In the genomic region with DNA sequence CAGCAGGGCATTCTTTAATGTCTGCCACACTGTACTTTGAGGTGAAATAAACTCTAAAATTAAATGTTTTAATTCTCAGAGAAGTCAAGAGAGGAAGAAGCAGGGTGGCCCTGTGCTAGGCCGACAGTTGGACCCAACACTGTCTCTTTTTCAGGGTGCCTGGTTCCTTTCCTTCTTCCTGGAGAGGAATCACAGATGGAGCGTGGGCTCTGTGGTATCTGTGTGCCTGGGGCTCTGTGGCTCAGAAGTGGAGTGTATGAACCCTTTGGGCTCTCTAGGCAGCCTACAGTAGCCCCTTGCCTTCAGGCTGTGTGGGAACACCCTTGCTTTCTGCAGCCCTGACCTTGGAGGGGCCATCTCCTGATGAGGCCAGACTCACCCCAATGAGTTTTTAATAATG, we compare ENCODE assay signal across 28 mouse cellular contexts. TPM values are rescaled to one million over a fixed set of nuclear protein-coding genes. Genes with fewer than 3 reads are reported as not detected.
DNase-seq lines count a peak whose midpoint lies in the region; ATAC-seq and TF ChIP-seq lines count a peak whose summit lies in the region.
"Had no signal": no experiment of that assay in that cellular context is flagged by ENCODE, and none has a peak within 500 bp of the region (broad histone marks: within the 10 kb centered on the region; RNA-seq: fewer than 3 reads in every experiment).

No protein-coding gene starts in this region.

- H3K4me1 ChIP-seq in heart, embryonic 11.5 days (ENCODE audit: control insufficient read depth, insufficient read depth, low read length) = peaks cover 17% of the 10 kb centered on the region
- H3K4me1 ChIP-seq in megakaryocyte, embryonic 14.5 days = peaks cover 98% of the 10 kb centered on the region
- peaks cover 61% of the 10 kb centered on the region for H3K4me1 ChIP-seq in olfactory bulb, adult 2 months (ENCODE audit: control insufficient read depth, insufficient read depth, low read length)
- H3K4me1 ChIP-seq: limb, embryonic 15.5 days had no signal

- no peak for DNase-seq in heart, adult 11 months
- peak; percentile 55 for DNase-seq in layer of hippocampus, adult 11-12 months (ENCODE audit: low spot score)
- no peak for DNase-seq in layer of hippocampus, postnatal 10 days (ENCODE audit: low spot score in 2 of 2)
- DNase-seq: adrenal gland, postnatal 14 days; cerebellum, adult 11-12 months; cerebellum, postnatal 14 days; gastrocnemius, adult 2 months; kidney, adult 9 months; kidney, postnatal 10 days; liver, embryonic 13.5 days; lung, adult 18-20 months; lung, postnatal 4 days; thymus, adult 2 months; thymus, postnatal 36 days had no signal

- H3K36me3 ChIP-seq in heart, embryonic 11.5 days (ENCODE audit: control insufficient read depth, insufficient read depth, low read length) = peaks cover 3% of the 10 kb centered on the region; the same call in 1 of the 2 replicates
- peaks cover 86% of the 10 kb centered on the region for H3K36me3 ChIP-seq in megakaryocyte, embryonic 14.5 days (replicated peaks; ENCODE audit: low read length)

- 0 out of 2 replicates have a peak overlapping the region, but pooled peaks have one; percentile 22 for H3K9ac ChIP-seq in heart, embryonic 11.5 days (ENCODE audit: low read depth, low read length)
- H3K9ac ChIP-seq: embryonic facial prominence, embryonic 15.5 days; heart, embryonic 15.5 days; limb, embryonic 15.5 days; liver, embryonic 13.5 days had no signal

- no peak for TF ChIP-seq CTCF in olfactory bulb, adult 2 months (IDR thresholded peaks at IDR 0.05; ENCODE audit: insufficient read depth, low read depth, low read length)

- ATAC-seq in heart, embryonic 11.5 days (replicated peaks; ENCODE audit: insufficient number of reproducible peaks, low FRiP score, low TSS enrichment) = no peak
- ATAC-seq in megakaryocyte, adult 5-6 weeks (ENCODE audit: poor library complexity, severe bottlenecking) = no peak
- ATAC-seq: CD4-positive, CD25-positive, alpha-beta regulatory T cell, adult 4 months; forebrain, embryonic 14.5 days; intestine, embryonic 16.5 days; lung, postnatal 0 days; midbrain, embryonic 16.5 days had no signal

- H3K4me2 ChIP-seq in heart, embryonic 11.5 days = no peak overlapping the region
- H3K4me2 ChIP-seq: embryonic facial prominence, embryonic 15.5 days; heart, embryonic 15.5 days; limb, embryonic 15.5 days; liver, embryonic 13.5 days had no signal

- H3K4me3 ChIP-seq in heart, embryonic 11.5 days (ENCODE audit: low read depth, low read length) = no peak overlapping the region
- peak overlapping the region; percentile 44 for H3K4me3 ChIP-seq in megakaryocyte, embryonic 14.5 days (replicated peaks)
- H3K4me3 ChIP-seq in olfactory bulb, adult 2 months (ENCODE audit: insufficient read depth, low read depth, low read length) = no peak overlapping the region
- H3K4me3 ChIP-seq: embryonic facial prominence, embryonic 10.5 days; embryonic facial prominence, embryonic 15.5 days; gastrocnemius, adult 2 months; heart, embryonic 15.5 days; limb, embryonic 10.5 days; limb, embryonic 15.5 days; liver, embryonic 13.5 days had no signal

- TF ChIP-seq POLR2A in olfactory bulb, adult 2 months (IDR thresholded peaks at IDR 0.05; ENCODE audit: insufficient read depth, low read depth, low read length) = no peak

- no peak overlapping the region for H3K27ac ChIP-seq in heart, embryonic 11.5 days (ENCODE audit: low read depth, low read length)
- peak overlapping the region; percentile 84; the same call in 1 of the 2 replicates for H3K27ac ChIP-seq in olfactory bulb, adult 2 months (ENCODE audit: insufficient read depth, low read depth, low read length)
- H3K27ac ChIP-seq: embryonic facial prominence, embryonic 10.5 days; embryonic facial prominence, embryonic 15.5 days; heart, embryonic 15.5 days; limb, embryonic 10.5 days; limb, embryonic 15.5 days; liver, embryonic 13.5 days had no signal

- no peaks in the 10 kb centered on the region for H3K9me3 ChIP-seq in heart, embryonic 11.5 days (replicated peaks; ENCODE audit: control insufficient read depth, low read length)
- H3K9me3 ChIP-seq in megakaryocyte, embryonic 14.5 days = no peaks in the 10 kb centered on the region
- H3K9me3 ChIP-seq: embryonic facial prominence, embryonic 10.5 days; embryonic facial prominence, embryonic 15.5 days; heart, embryonic 15.5 days; limb, embryonic 10.5 days; limb, embryonic 15.5 days; liver, embryonic 13.5 days had no signal

- WGBS in heart, embryonic 11.5 days (ENCODE audit: insufficient replicate concordance) = 93% methylated on average over 2 of the region's 2 CpGs
- WGBS in olfactory bulb, adult 2 months = 78% methylated on average over 2 of the region's 2 CpGs

- H3K27me3 ChIP-seq in heart, embryonic 11.5 days (ENCODE audit: control insufficient read depth, insufficient read depth, low read length) = no peaks in the 10 kb centered on the region
- no peaks in the 10 kb centered on the region for H3K27me3 ChIP-seq in megakaryocyte, embryonic 14.5 days (replicated peaks)
- H3K27me3 ChIP-seq: embryonic facial prominence, embryonic 15.5 days; heart, embryonic 15.5 days; limb, embryonic 15.5 days; liver, embryonic 13.5 days had no signal

RNA-seq across cellular contexts. Expression of gene Kdm4b, which starts 35.7 kb away (rescaled TPM):
- polyA plus RNA-seq in heart, embryonic 11.5 days (2014; fragmentation: Nextera tagmentation; extraction: Ambion mirVana) = 19.6 and 22.8 TPM in 2 replicates
- total RNA-seq in layer of hippocampus, postnatal 10 days (2021) = 10 to 100 TPM; 85.3 to 87.1 TPM
- polyA plus RNA-seq in megakaryocyte, embryonic 14.5 days (2012; ENCODE audit: insufficient read depth, low replicate concordance) = 31.1 and 55.9 TPM in 2 replicates
- total RNA-seq in megakaryocyte, adult 5-6 weeks (2015) = 8.0 and 10.8 TPM in 2 replicates
- 6.7 and 7.1 TPM in 2 replicates for total RNA-seq in megakaryocyte, adult 5-6 weeks (2017)
- polyA plus RNA-seq in olfactory bulb, adult 2 months (2012; ENCODE audit: insufficient read depth, insufficient read length, low replicate concordance, missing spikeins) = not detected in 2 replicates

RNA-seq across cellular contexts. Expression of gene Uhrf1, which starts 58.4 kb away (rescaled TPM):
- 53.0 and 62.4 TPM in 2 replicates for polyA plus RNA-seq in heart, embryonic 11.5 days (2014; fragmentation: Nextera tagmentation; extraction: Ambion mirVana)
- 1 to 10 TPM; 5.9 to 6.3 TPM for total RNA-seq in layer of hippocampus, postnatal 10 days (2021)
- 12.4 and 22.6 TPM in 2 replicates for polyA plus RNA-seq in megakaryocyte, embryonic 14.5 days (2012; ENCODE audit: insufficient read depth, low replicate concordance)
- total RNA-seq in megakaryocyte, adult 5-6 weeks (2015) = 39.3 and 52.3 TPM in 2 replicates
- 83.7 and 101 TPM in 2 replicates for total RNA-seq in megakaryocyte, adult 5-6 weeks (2017)
- not detected in 2 replicates for polyA plus RNA-seq in olfactory bulb, adult 2 months (2012; ENCODE audit: insufficient read depth, insufficient read length, low replicate concordance, missing spikeins)

Comparison
In these comparisons a context has a peak if more than half of its experiments do, and no peak if none do; other contexts are left out.
1. RNA of gene Kdm4b, which starts 35.7 kb away (polyA plus RNA-seq): 31.1 to 55.9 TPM in megakaryocyte, embryonic 14.5 days and 19.6 to 22.8 TPM in heart, embryonic 11.5 days; not detected in olfactory bulb, adult 2 months; every median in the first group is over 10 times any median in the second.